Mouse (Mus musculus) CH12.LX (cell line): ENCODE data around the gene Cyb5b. TPM values are rescaled to one million over a fixed set of nuclear protein-coding genes. Genes with fewer than 3 reads are reported as not detected.

Experiments used
- DNase-seq: peaks from one replicate; pipeline ENCODE4 v3.0.0-alpha.2; 2013; ENCODE audit errors: extremely low read depth
- H3K27ac ChIP-seq: 2 replicates; pipeline ENCODE4 v1.5.1; 2012; ENCODE audit warnings: low read depth, mild to moderate bottlenecking, control low read depth, moderate library complexity; ENCODE audit not compliant: insufficient read depth
- H3K27me3 ChIP-seq: replicated peaks from 2 replicates; pipeline ENCODE3; 2012; ENCODE audit warnings: inconsistent platforms
- H3K36me3 ChIP-seq, 2 experiments: replicated peaks in 1 of 2; 2 replicates each; pipeline versions ENCODE3 to v1.6.1; 2012; ENCODE audit warnings: inconsistent platforms in 1 of 2, low read length in 1 of 2, mild to moderate bottlenecking in 1 of 2, mixed read lengths in 1 of 2, moderate library complexity in 1 of 2; ENCODE audit not compliant: control insufficient read depth in 1 of 2, insufficient read depth in 1 of 2
- H3K4me1 ChIP-seq, 2 experiments: 2 replicates each; pipeline ENCODE4 v1.6.1; 2012; ENCODE audit warnings: inconsistent platforms in 1 of 2, moderate library complexity in 1 of 2; ENCODE audit not compliant: insufficient read depth in 2 of 2, control insufficient read depth in 1 of 2
- H3K4me2 ChIP-seq: 2 replicates; pipeline ENCODE4 v1.6.1; 2012; ENCODE audit warnings: low read depth, mild to moderate bottlenecking, control low read depth; ENCODE audit not compliant: poor library complexity, insufficient read depth, severe bottlenecking
- H3K4me3 ChIP-seq, 3 experiments: fragments of 150-350 bp in 1 of 3; sonication (generic) in 1 of 3; replicated peaks in 1 of 3; 2 replicates each; pipeline versions ENCODE3 to v1.5.1; 2011 to 2012; ENCODE audit warnings: low read depth in 2 of 3, low read length in 2 of 3, mild to moderate bottlenecking in 2 of 3, moderate library complexity in 2 of 3, control low read depth in 1 of 3, improper control_type of control experiment in 1 of 3, inconsistent platforms in 1 of 3, mixed read lengths in 1 of 3; ENCODE audit not compliant: poor library complexity in 1 of 3
- H3K79me2 ChIP-seq: replicated peaks from 2 replicates; pipeline ENCODE4 v1.6.1; 2012; ENCODE audit warnings: mild to moderate bottlenecking, moderate library complexity; ENCODE audit not compliant: control insufficient read depth, poor library complexity, insufficient read depth, severe bottlenecking; ENCODE audit errors: extremely low read depth
- H3K9ac ChIP-seq: 2 replicates; pipeline ENCODE4 v1.6.1; 2012; ENCODE audit warnings: low read depth, mild to moderate bottlenecking, control low read depth, moderate library complexity; ENCODE audit not compliant: insufficient read depth
- H3K9me3 ChIP-seq: replicated peaks from 2 replicates; pipeline ENCODE3; 2012; ENCODE audit warnings: low read length, inconsistent platforms, mixed read lengths
- CHD1 ChIP-seq: IDR thresholded peaks from 2 replicates; pipeline ENCODE4 v1.6.1; 2012; ENCODE audit warnings: low read depth, low read length, improper control_type of control experiment, inconsistent platforms
- CHD2 ChIP-seq: IDR thresholded peaks from 2 replicates; pipeline ENCODE4 v1.6.1; 2011; ENCODE audit warnings: low read length, improper control_type of control experiment
- CTCF ChIP-seq, 2 experiments: IDR thresholded peaks in 1 of 2; conservative IDR thresholded peaks in 1 of 2; 2 replicates each; pipeline ENCODE4 v1.5.1; 2011 to 2012; ENCODE audit warnings: low read depth in 2 of 2, low read length in 2 of 2, improper control_type of control experiment in 1 of 2, inconsistent platforms in 1 of 2, mild to moderate bottlenecking in 1 of 2, moderate library complexity in 1 of 2
- E2F4 ChIP-seq: IDR thresholded peaks from 2 replicates; pipeline ENCODE4 v1.6.1; 2011; ENCODE audit warnings: low read depth, low read length, improper control_type of control experiment; ENCODE audit not compliant: insufficient replicate concordance
- ELF1 ChIP-seq: IDR thresholded peaks from 2 replicates; pipeline ENCODE4 v1.6.1; 2014; ENCODE audit warnings: low read depth, mild to moderate bottlenecking, inconsistent platforms, low read length, improper control_type of control experiment
- EP300 ChIP-seq: IDR thresholded peaks from 2 replicates; pipeline ENCODE4 v1.6.1; 2011; ENCODE audit warnings: low read length, improper control_type of control experiment
- ETS1 ChIP-seq: conservative IDR thresholded peaks from 2 replicates; pipeline ENCODE4 v1.6.1; 2012; ENCODE audit warnings: low read depth, mild to moderate bottlenecking, inconsistent platforms, low read length, improper control_type of control experiment, moderate library complexity
- GABPA ChIP-seq: IDR thresholded peaks from 2 replicates; pipeline ENCODE4 v1.6.1; 2012; ENCODE audit warnings: low read depth, low read length, improper control_type of control experiment, inconsistent platforms; ENCODE audit not compliant: insufficient replicate concordance
- HCFC1 ChIP-seq: IDR thresholded peaks from 2 replicates; pipeline ENCODE4 v1.6.1; 2012; ENCODE audit warnings: low read depth, mild to moderate bottlenecking, inconsistent platforms, low read length, improper control_type of control experiment
- IRF4 ChIP-seq: IDR thresholded peaks from 2 replicates; pipeline ENCODE4 v1.6.1; 2014; ENCODE audit warnings: low read depth, mild to moderate bottlenecking, inconsistent platforms, low read length, improper control_type of control experiment
- JUN ChIP-seq: IDR thresholded peaks from 2 replicates; pipeline ENCODE4 v1.6.1; 2011; ENCODE audit warnings: low read depth, mild to moderate bottlenecking, low read length, improper control_type of control experiment, moderate library complexity; ENCODE audit not compliant: insufficient read depth
- KAT2A ChIP-seq: IDR thresholded peaks from 2 replicates; pipeline ENCODE4 v1.6.1; 2012; ENCODE audit warnings: low read length, improper control_type of control experiment, inconsistent platforms; ENCODE audit not compliant: insufficient replicate concordance
- MAZ ChIP-seq: IDR thresholded peaks from 2 replicates; pipeline ENCODE4 v1.6.1; 2012; ENCODE audit warnings: low read depth, mild to moderate bottlenecking, inconsistent platforms, low read length, improper control_type of control experiment, moderate library complexity
- MEF2A ChIP-seq: IDR thresholded peaks from 2 replicates; pipeline ENCODE4 v1.6.1; 2014; ENCODE audit warnings: low read depth, mild to moderate bottlenecking, inconsistent platforms, low read length, improper control_type of control experiment, borderline replicate concordance
- MXI1 ChIP-seq: IDR thresholded peaks from 2 replicates; pipeline ENCODE4 v1.6.1; 2011; ENCODE audit warnings: mild to moderate bottlenecking, low read depth, low read length, improper control_type of control experiment
- NRF1 ChIP-seq: IDR thresholded peaks from 2 replicates; pipeline ENCODE4 v1.6.1; 2014; ENCODE audit warnings: low read depth, mild to moderate bottlenecking, inconsistent platforms, low read length, improper control_type of control experiment, moderate library complexity
- POLR2A ChIP-seq: IDR thresholded peaks from 2 replicates; pipeline ENCODE4 v1.6.1; 2011; ENCODE audit warnings: low read depth, mild to moderate bottlenecking, improper control_type of control experiment, low read length
- RAD21 ChIP-seq: IDR thresholded peaks from 2 replicates; pipeline ENCODE4 v1.6.1; 2011; ENCODE audit warnings: low read depth, mild to moderate bottlenecking, low read length, improper control_type of control experiment, moderate library complexity
- TBP ChIP-seq: conservative IDR thresholded peaks from 2 replicates; pipeline ENCODE4 v1.6.1; 2011; ENCODE audit warnings: low read depth, low read length, improper control_type of control experiment
- TCF12 ChIP-seq: IDR thresholded peaks from 2 replicates; pipeline ENCODE4 v1.6.1; 2014; ENCODE audit warnings: low read depth, mild to moderate bottlenecking, inconsistent platforms, low read length, improper control_type of control experiment
- ZC3H11A ChIP-seq: IDR thresholded peaks from 2 replicates; pipeline ENCODE4 v1.6.1; 2012; ENCODE audit warnings: low read depth, mild to moderate bottlenecking, inconsistent platforms, low read length, improper control_type of control experiment
- ZMIZ1 ChIP-seq: IDR thresholded peaks from 2 replicates; pipeline ENCODE4 v1.6.1; 2012; ENCODE audit warnings: low read depth, mild to moderate bottlenecking, inconsistent platforms, low read length, improper control_type of control experiment
- dilution Hi-C: fragments of 300-500 bp; cut with MboI; formaldehyde crosslinking; loops from 2 replicates; pipeline ENCODE4 v1.14.3; 2020; ENCODE audit warnings: low sequenced_read_pairs; ENCODE audit not compliant: extremely low pct_unique_long_range_greater_than_20kb, extremely low pct_ligation_motif_present
- in situ Hi-C: fragments of 300-500 bp; cut with MboI; formaldehyde crosslinking; loops from 3 replicates; pipeline ENCODE4 v1.14.3; 2019; ENCODE audit warnings: low sequenced_read_pairs, low pct_ligation_motif_present, low pct_unique_long_range_greater_than_20kb, mixed read lengths
- polyA plus RNA-seq: library from polyadenylated mRNA; unstranded; fragments of >175 nt; gene quantifications from 2 replicates; pipeline ENCODE4 v1.2.1, GENCODE M21; 2012; ENCODE audit warnings: low read depth; ENCODE audit not compliant: insufficient read length
- total RNA-seq, 2 experiments: library from RNA; depleted of rRNA; stranded (reverse); fragments of 300-350 nt in 1 of 2; fragments of >200 nt in 1 of 2; gene quantifications; 2 replicates each; pipeline ENCODE4 v1.2.3; 2012 to 2014

Cyb5b gene
- total and polyA plus RNA-seq, 3 experiments, result 74.0 to 156 (median 108) TPM

DNA sequence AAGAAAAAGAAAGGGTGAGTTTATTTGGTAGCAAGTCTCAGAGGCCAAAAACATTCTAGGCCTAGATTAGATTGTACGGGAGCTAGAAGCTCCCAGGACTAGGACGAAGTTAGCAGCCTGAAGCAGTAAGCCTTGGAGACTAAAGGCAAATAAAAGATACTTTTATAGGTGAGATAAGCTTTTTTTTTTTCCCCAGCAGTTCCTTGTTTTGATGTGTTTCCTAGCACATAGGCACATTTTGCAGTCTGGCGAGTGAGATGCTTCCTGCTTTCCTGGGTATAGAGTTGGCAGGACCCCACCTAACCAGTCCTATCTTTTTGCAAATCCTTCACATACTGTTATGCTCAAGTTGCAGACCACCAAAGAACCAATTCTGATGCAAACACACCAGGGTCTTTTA, 82.8 kb downstream of the Cyb5b start:
- Histone ChIP-seq H3K27ac (no peak overlapping the region), H3K36me3 (no peaks in the 10 kb centered on the region), H3K79me2 (no peaks in the 10 kb centered on the region), H3K9me3 (peaks cover 5% of the 10 kb centered on the region), H3K27me3 (no peaks in the 10 kb centered on the region), H3K4me2 (no peak overlapping the region), H3K9ac (no peak overlapping the region), H3K4me3 (no peak overlapping the region), H3K4me1 (no peaks in the 10 kb centered on the region)
- dilution Hi-C loops, result no loop called here
- in situ Hi-C loops, result no loop called here
- TF ChIP-seq ZMIZ1 (no peak), MXI1 (no peak), NRF1 (no peak), CTCF (conservative IDR thresholded peaks at IDR 0.05 in 1 of 2, IDR thresholded peaks at IDR 0.05 in 1 of 2; ENCODE audit: low read depth in 2 of 2, low read length in 2 of 2) (no peak), ZC3H11A (no peak), HCFC1 (no peak), ETS1 (no peak), GABPA (no peak), TCF12 (no peak), MEF2A (no peak), KAT2A (no peak)
- no peak for DNase-seq

DNA sequence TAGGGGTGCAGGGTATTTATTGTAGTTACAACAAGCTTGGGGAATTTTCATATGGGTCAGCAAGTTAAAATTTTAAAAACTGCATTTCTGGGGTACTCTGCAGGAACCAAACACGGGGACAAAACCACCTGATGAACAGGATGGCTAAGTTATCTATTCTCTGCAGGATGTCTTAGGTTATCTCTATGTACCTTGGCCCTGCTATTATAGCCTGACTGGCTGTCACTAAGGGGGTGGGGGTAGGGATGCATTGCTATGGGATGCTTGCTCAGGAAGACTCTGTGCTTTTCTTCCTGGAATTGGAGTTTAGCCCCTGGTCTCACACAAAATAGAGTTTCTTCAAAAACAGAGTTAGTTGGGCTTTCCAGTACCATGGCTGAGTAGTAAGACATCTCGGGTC, 83.3 kb downstream of the Cyb5b start:
- H3K4me2 ChIP-seq, result no peak overlapping the region
- no peak overlapping the region for H3K9ac ChIP-seq
- no peaks in the 10 kb centered on the region for H3K79me2 ChIP-seq
- TF ChIP-seq MAZ, result no peak
- no peak for TF ChIP-seq TBP
- TF ChIP-seq CHD1, result no peak
- TF ChIP-seq CHD2, result no peak
- no peak for TF ChIP-seq EP300
- TF ChIP-seq KAT2A, result no peak
- no peak for TF ChIP-seq CTCF (conservative IDR thresholded peaks at IDR 0.05 in 1 of 2, IDR thresholded peaks at IDR 0.05 in 1 of 2; ENCODE audit: low read depth in 2 of 2, low read length in 2 of 2)
- no peak for TF ChIP-seq RAD21
- TF ChIP-seq ELF1, result no peak
- no peak for TF ChIP-seq MXI1
- no peak for TF ChIP-seq IRF4
- TF ChIP-seq POLR2A, result no peak
- no peak for TF ChIP-seq TCF12
- TF ChIP-seq ZC3H11A, result no peak
- no peak for TF ChIP-seq JUN
- no peak for TF ChIP-seq E2F4
- no peak overlapping the region for H3K4me3 ChIP-seq
- no peaks in the 10 kb centered on the region for H3K27me3 ChIP-seq
- no peak overlapping the region for H3K27ac ChIP-seq
- H3K9me3 ChIP-seq, result peaks cover 5% of the 10 kb centered on the region
- no peaks in the 10 kb centered on the region for H3K4me1 ChIP-seq
- dilution Hi-C loops, result no loop called here
- in situ Hi-C loops, result no loop called here
- DNase-seq, result no peak
- H3K36me3 ChIP-seq, result no peaks in the 10 kb centered on the region

Other genes starting within 250 kb of the Cyb5b start
- 2.1 and 2.3 TPM in 2 replicates for gene Sntb2, start 214.9 kb upstream of the Cyb5b start, total RNA-seq (2012; rRNA removed)
- 0.86 and 1.4 TPM in 2 replicates for gene Sntb2, start 214.9 kb upstream of the Cyb5b start, total RNA-seq (2014; rRNA removed)
- 0.95 and 1.3 TPM in 2 replicates for gene Sntb2, start 214.9 kb upstream of the Cyb5b start, polyA plus RNA-seq
- 26.9 and 28.6 TPM in 2 replicates for gene Vps4a, start 119.4 kb upstream of the Cyb5b start, total RNA-seq (2012; rRNA removed)
- gene Vps4a, start 119.4 kb upstream of the Cyb5b start, total RNA-seq (2014; rRNA removed), result 30.8 and 31.4 TPM in 2 replicates
- gene Vps4a, start 119.4 kb upstream of the Cyb5b start, polyA plus RNA-seq, result 26.3 and 27.1 TPM in 2 replicates
- gene Pdf, start 102.0 kb upstream of the Cyb5b start, total RNA-seq (2012; rRNA removed), result 34.6 and 43.7 TPM in 2 replicates
- 49.4 and 50.2 TPM in 2 replicates for gene Pdf, start 102.0 kb upstream of the Cyb5b start, total RNA-seq (2014; rRNA removed)
- 36.8 and 38.9 TPM in 2 replicates for gene Pdf, start 102.0 kb upstream of the Cyb5b start, polyA plus RNA-seq
- gene Cog8, start 94.0 kb upstream of the Cyb5b start, total RNA-seq (2012; rRNA removed), result 24.2 and 30.7 TPM in 2 replicates
- 35.6 and 39.3 TPM in 2 replicates for gene Cog8, start 94.0 kb upstream of the Cyb5b start, total RNA-seq (2014; rRNA removed)
- gene Cog8, start 94.0 kb upstream of the Cyb5b start, polyA plus RNA-seq, result 31.5 and 35.3 TPM in 2 replicates
- gene Nip7, start 93.8 kb upstream of the Cyb5b start, total RNA-seq (2012; rRNA removed), result 166 and 205 TPM in 2 replicates
- 210 and 226 TPM in 2 replicates for gene Nip7, start 93.8 kb upstream of the Cyb5b start, total RNA-seq (2014; rRNA removed)
- 231 and 233 TPM in 2 replicates for gene Nip7, start 93.8 kb upstream of the Cyb5b start, polyA plus RNA-seq
- 0.55 TPM in 1 of 2 replicates, not detected in the other for gene Tmed6, start 85.0 kb upstream of the Cyb5b start, total RNA-seq (2012; rRNA removed)
- gene Tmed6, start 85.0 kb upstream of the Cyb5b start, total RNA-seq (2014; rRNA removed), result 0.97 and 1.1 TPM in 2 replicates
- 0.36 and 0.48 TPM in 2 replicates for gene Tmed6, start 85.0 kb upstream of the Cyb5b start, polyA plus RNA-seq
- 12.5 and 14.5 TPM in 2 replicates for gene Terf2, start 54.1 kb upstream of the Cyb5b start, total RNA-seq (2012; rRNA removed)
- 18.3 and 21.0 TPM in 2 replicates for gene Terf2, start 54.1 kb upstream of the Cyb5b start, total RNA-seq (2014; rRNA removed)
- 33.2 and 33.7 TPM in 2 replicates for gene Terf2, start 54.1 kb upstream of the Cyb5b start, polyA plus RNA-seq
- gene Nfat5, start 142.8 kb downstream of the Cyb5b start, total RNA-seq (2012; rRNA removed), result 16.8 and 18.6 TPM in 2 replicates
- 11.3 and 13.2 TPM in 2 replicates for gene Nfat5, start 142.8 kb downstream of the Cyb5b start, total RNA-seq (2014; rRNA removed)
- gene Nfat5, start 142.8 kb downstream of the Cyb5b start, polyA plus RNA-seq, result 29.1 and 36.2 TPM in 2 replicates